Mouse (Mus musculus) neutrophil, adult 59 days (primary cell): ENCODE measurements around the gene Lcn4. TPM values are rescaled to one million over a fixed set of nuclear protein-coding genes. Genes with fewer than 3 reads are reported as not detected.

Experiments used
- total RNA-seq, 2 experiments: library from RNA; stranded (reverse); gene quantifications; 1 replicate in 1 of 2; 2 replicates in 1 of 2; pipeline ENCODE4 v1.2.4; 2023

Gene Lcn4
- total RNA-seq: under 1 TPM in 1 of 2 experiments, not detected in 1; 0.64 TPM

GRCm38 (mm10) chr2:26671182-26671581 lies at the start of gene Lcn4:
Lcn4 (minus strand) TSS chr2:26671282.

GRCm38 (mm10) chr2:26627921-26628739 lies 43.0 kb downstream of the Lcn4 start, which contains the start of gene Fam69b:
Fam69b (plus strand) TSS chr2:26628457.

Other genes starting within 250 kb of the Lcn4 start
- gene Sec16a, start 226.1 kb downstream of the Lcn4 start, total RNA-seq: 10 to 100 TPM; 50.4 to 53.5 TPM
- gene Notch1, start 154.6 kb downstream of the Lcn4 start, total RNA-seq: 100 to 1,000 TPM; 180 to 243 TPM
- 1 to 10 TPM; 5.3 to 5.7 TPM for gene Egfl7, start 91.3 kb downstream of the Lcn4 start, total RNA-seq
- not detected for gene Gm20532, start 84.6 kb downstream of the Lcn4 start, total RNA-seq
- 100 to 1,000 TPM; 106 to 112 TPM for gene Agpat2, start 66.9 kb downstream of the Lcn4 start, total RNA-seq
- 1 to 10 TPM; 1.4 TPM for gene Fam69b, start 42.8 kb downstream of the Lcn4 start, total RNA-seq
- not detected for gene Abo, start 193.7 kb upstream of the Lcn4 start, total RNA-seq
- 10 to 100 TPM; 15.8 to 19.1 TPM for gene Surf6, start 231.6 kb upstream of the Lcn4 start, total RNA-seq
- gene Med22, start 239.4 kb upstream of the Lcn4 start, total RNA-seq: 10 to 100 TPM; 22.3 to 25.3 TPM
- 100 to 1,000 TPM; 351 to 391 TPM for gene Rpl7a, start 239.5 kb upstream of the Lcn4 start, total RNA-seq
- 10 to 100 TPM; 12.3 to 15.2 TPM for gene Surf2, start 245.1 kb upstream of the Lcn4 start, total RNA-seq
- gene Surf1, start 245.2 kb upstream of the Lcn4 start, total RNA-seq: 10 to 100 TPM; 44.7 to 49.2 TPM